Mouse (Mus musculus): ENCODE measurements around the gene Tbc1d5. TPM values are rescaled to one million over a fixed set of nuclear protein-coding genes. Genes with fewer than 3 reads are reported as not detected.
A peak's percentile ranks its signal among the peaks of the same experiment; 100 is the strongest.

Tbc1d5 gene
- polyA plus RNA-seq, 1 experiment from 2014 or later = 4.6 TPM

DNA sequence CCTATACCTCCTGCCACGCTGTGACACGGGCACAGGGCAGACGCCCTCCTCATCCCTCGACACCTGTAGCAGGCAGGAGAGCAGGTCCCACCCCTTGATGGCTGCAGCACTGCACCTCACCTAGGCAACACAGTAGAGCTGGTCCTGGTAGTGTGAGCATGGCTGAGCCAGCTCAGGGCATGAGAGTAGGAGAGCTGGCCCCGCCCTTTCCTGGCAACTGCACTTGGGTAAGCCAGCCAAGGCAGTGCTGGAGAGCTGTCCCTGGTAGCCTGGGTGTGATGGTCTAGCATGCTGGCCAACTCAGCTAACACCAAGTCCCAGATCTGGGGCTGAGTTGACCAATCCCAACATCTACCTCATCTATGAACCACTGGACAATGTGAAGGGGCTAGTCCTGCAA, 19.9 kb downstream of the Tbc1d5 start:
- Histone ChIP-seq H3K4me1 (replicated peaks; ENCODE audit: control insufficient read depth, insufficient read depth, low read length) (no peaks in the 10 kb centered on the region), H3K36me3 (ENCODE audit: control insufficient read depth, insufficient read depth) (no peaks in the 10 kb centered on the region), H3K4me2 (replicated peaks; ENCODE audit: low read depth) (no peak overlapping the region), H3K27me3 (replicated peaks; ENCODE audit: control insufficient read depth, insufficient read depth, low read length) (no peaks in the 10 kb centered on the region), H3K27ac (ENCODE audit: low read depth, low read length) (no peak overlapping the region), H3K9me3 (ENCODE audit: control insufficient read depth) (no peaks in the 10 kb centered on the region), H3K9ac (ENCODE audit: low read depth, low read length) (no peak overlapping the region), H3K4me3 (ENCODE audit: low read depth, low read length) (no peak overlapping the region)
- ATAC-seq = peak; percentile 59
- TF ChIP-seq CTCF (IDR thresholded peaks at IDR 0.05; ENCODE audit: low read depth) = no peak
- WGBS = 92% methylated on average over 5 of the region's 5 CpGs

DNA sequence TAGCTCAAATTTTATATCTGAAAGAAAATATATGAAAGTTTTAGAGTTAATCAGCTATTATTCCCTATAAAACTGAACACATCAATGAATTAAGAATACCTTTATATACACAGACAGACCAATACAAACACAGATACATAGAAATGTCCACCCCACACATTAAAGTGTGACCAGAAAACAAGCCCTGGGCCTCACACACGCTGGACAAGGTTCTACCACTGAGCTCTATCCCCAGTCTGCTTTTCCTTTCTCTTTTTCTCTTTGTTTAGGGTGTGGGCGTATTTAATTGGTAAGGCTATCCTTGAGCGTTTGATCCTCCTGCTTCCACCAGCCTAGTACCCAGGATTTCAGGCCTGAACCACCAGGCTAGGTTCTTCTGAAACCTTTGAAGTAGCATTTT, 28.2 kb downstream of the Tbc1d5 start:
- H3K4me3 ChIP-seq (ENCODE audit: low read depth, low read length) = no peak overlapping the region
- WGBS = 54% methylated on average over 3 of the region's 3 CpGs

DNA sequence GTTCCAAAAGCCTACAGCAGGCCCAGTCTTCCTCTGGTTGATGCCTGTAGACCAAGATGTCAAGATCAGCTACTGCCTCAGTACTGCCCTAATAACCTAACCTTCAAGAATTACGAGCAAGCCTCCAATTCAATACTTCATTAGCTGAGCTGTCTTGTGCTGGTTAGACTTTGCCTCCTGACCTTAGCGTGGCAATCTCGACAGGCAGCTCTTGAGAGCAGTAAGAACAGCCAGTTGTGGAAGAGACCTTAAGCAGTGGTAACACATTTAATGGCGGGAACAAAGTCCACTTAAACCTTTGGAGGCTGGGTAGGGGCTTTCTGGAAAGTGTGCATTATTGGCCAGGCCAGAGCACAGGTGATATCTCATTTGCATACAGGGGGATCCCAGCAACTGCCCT, 34.2 kb downstream of the Tbc1d5 start:
- Histone ChIP-seq H3K4me1 (replicated peaks; ENCODE audit: control insufficient read depth, insufficient read depth, low read length) (no peaks in the 10 kb centered on the region), H3K27me3 (replicated peaks; ENCODE audit: control insufficient read depth, insufficient read depth, low read length) (no peaks in the 10 kb centered on the region), H3K27ac (ENCODE audit: low read depth, low read length) (peak overlapping the region; percentile 64; the same call in 1 of the 2 replicates), H3K36me3 (ENCODE audit: control insufficient read depth, insufficient read depth) (no peaks in the 10 kb centered on the region), H3K9me3 (ENCODE audit: control insufficient read depth) (no peaks in the 10 kb centered on the region), H3K4me2 (replicated peaks; ENCODE audit: low read depth) (no peak overlapping the region), H3K4me3 (ENCODE audit: low read depth, low read length) (no peak overlapping the region), H3K9ac (ENCODE audit: low read depth, low read length) (no peak overlapping the region)
- 47% methylated on average over 4 of the region's 4 CpGs for WGBS
- no peak for TF ChIP-seq CTCF (IDR thresholded peaks at IDR 0.05; ENCODE audit: low read depth)
- ATAC-seq = peak; percentile 100

More for the DNA sequence above, 28.2 kb downstream of the Tbc1d5 start:
- Histone ChIP-seq H3K4me2 (replicated peaks; ENCODE audit: low read depth) (no peak overlapping the region), H3K36me3 (ENCODE audit: control insufficient read depth, insufficient read depth) (no peaks in the 10 kb centered on the region), H3K9ac (ENCODE audit: low read depth, low read length) (no peak overlapping the region), H3K27me3 (replicated peaks; ENCODE audit: control insufficient read depth, insufficient read depth, low read length) (no peaks in the 10 kb centered on the region), H3K4me1 (replicated peaks; ENCODE audit: control insufficient read depth, insufficient read depth, low read length) (no peaks in the 10 kb centered on the region), H3K9me3 (ENCODE audit: control insufficient read depth) (no peaks in the 10 kb centered on the region), H3K27ac (ENCODE audit: low read depth, low read length) (no peak overlapping the region)
- TF ChIP-seq CTCF (IDR thresholded peaks at IDR 0.05; ENCODE audit: low read depth) = no peak
- ATAC-seq = no peak

DNA sequence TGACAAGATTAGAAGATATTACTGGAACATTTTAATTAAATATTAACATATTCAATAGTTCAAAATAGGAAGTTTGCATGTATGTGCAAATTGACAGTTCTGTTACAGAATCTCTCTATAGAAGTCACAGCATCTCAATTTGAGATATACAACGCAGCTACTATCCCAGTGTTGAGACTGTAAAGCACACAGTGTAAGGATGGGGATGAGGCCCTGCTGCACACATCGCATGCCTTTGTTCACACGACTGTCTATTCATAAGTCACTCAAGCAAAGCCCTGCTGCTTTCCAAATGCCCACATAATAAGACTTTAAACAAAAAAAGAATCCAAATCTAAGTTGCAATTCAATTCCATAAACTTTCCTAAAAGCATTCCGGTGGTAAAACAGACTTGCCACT, 37.1 kb downstream of the Tbc1d5 start:
- Histone ChIP-seq H3K4me1 (replicated peaks; ENCODE audit: control insufficient read depth, insufficient read depth, low read length) (no peaks in the 10 kb centered on the region), H3K27ac (ENCODE audit: low read depth, low read length) (no peak overlapping the region), H3K4me2 (replicated peaks; ENCODE audit: low read depth) (no peak overlapping the region), H3K4me3 (ENCODE audit: low read depth, low read length) (no peak overlapping the region), H3K9ac (ENCODE audit: low read depth, low read length) (no peak overlapping the region), H3K27me3 (replicated peaks; ENCODE audit: control insufficient read depth, insufficient read depth, low read length) (no peaks in the 10 kb centered on the region), H3K36me3 (ENCODE audit: control insufficient read depth, insufficient read depth) (no peaks in the 10 kb centered on the region), H3K9me3 (ENCODE audit: control insufficient read depth) (no peaks in the 10 kb centered on the region)
- no peak for TF ChIP-seq CTCF (IDR thresholded peaks at IDR 0.05; ENCODE audit: low read depth)
- ATAC-seq = no peak
- 74% methylated on average over 4 of the region's 4 CpGs for WGBS

DNA sequence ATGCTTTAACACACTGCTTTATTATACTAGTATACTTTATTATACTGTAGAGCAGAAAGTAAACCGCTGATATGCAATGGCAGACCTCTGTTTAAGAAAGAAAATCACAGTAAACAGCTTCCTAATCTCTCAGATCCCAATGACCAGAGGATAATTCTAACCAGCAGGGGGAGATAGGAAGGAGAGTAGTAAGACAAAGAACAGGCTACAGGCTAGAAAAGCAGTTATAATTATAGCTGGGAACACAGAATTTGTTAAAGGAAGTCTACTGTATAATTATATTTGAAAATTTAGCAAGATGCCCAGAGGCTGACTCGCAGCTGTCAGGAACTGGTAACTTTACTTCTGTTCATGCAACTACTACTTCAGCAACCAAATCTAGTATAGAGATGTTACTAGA, 68.0 kb downstream of the Tbc1d5 start:
- H3K27me3 ChIP-seq (replicated peaks; ENCODE audit: control insufficient read depth, insufficient read depth, low read length) = no peaks in the 10 kb centered on the region
- TF ChIP-seq CTCF (IDR thresholded peaks at IDR 0.05; ENCODE audit: low read depth) = peak; percentile 73
- H3K4me2 ChIP-seq (replicated peaks; ENCODE audit: low read depth) = no peak overlapping the region
- H3K9me3 ChIP-seq (ENCODE audit: control insufficient read depth) = no peaks in the 10 kb centered on the region
- H3K4me1 ChIP-seq (replicated peaks; ENCODE audit: control insufficient read depth, insufficient read depth, low read length) = no peaks in the 10 kb centered on the region; the same call in 1 of the 2 replicates
- H3K36me3 ChIP-seq (ENCODE audit: control insufficient read depth, insufficient read depth) = no peaks in the 10 kb centered on the region
- no peak overlapping the region for H3K4me3 ChIP-seq (ENCODE audit: low read depth, low read length)
- no peak overlapping the region for H3K9ac ChIP-seq (ENCODE audit: low read depth, low read length)
- no peak overlapping the region for H3K27ac ChIP-seq (ENCODE audit: low read depth, low read length)
- ATAC-seq = no peak
- WGBS = 66% methylated on average over 2 of the region's 2 CpGs

DNA sequence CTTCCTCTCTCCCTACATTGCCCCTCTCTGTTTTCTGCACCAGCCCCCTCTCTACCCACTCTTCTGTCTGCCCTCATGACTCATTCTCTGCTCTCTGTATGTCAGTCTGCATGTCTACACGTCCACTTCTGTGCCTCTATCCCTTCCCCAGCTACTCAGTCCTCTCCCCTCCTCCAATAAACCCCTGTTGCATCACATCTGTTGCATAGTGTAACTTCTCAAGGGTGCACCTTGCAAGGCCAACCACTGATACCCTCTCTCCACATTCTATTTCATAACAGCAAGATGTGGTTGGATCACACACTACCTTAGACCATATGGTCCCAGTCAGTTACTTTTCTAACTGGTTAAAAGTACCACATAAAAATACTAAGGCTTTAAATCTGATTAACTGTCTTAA, 74.9 kb downstream of the Tbc1d5 start:
- H3K4me2 ChIP-seq (replicated peaks; ENCODE audit: low read depth) = no peak overlapping the region
- no peaks in the 10 kb centered on the region for H3K36me3 ChIP-seq (ENCODE audit: control insufficient read depth, insufficient read depth)
- H3K4me3 ChIP-seq (ENCODE audit: low read depth, low read length) = no peak overlapping the region
- H3K4me1 ChIP-seq (replicated peaks; ENCODE audit: control insufficient read depth, insufficient read depth, low read length) = no peaks in the 10 kb centered on the region
- 76% methylated on average over 1 of the region's 1 CpGs for WGBS
- no peak for ATAC-seq
- no peak overlapping the region for H3K9ac ChIP-seq (ENCODE audit: low read depth, low read length)
- no peaks in the 10 kb centered on the region for H3K27me3 ChIP-seq (replicated peaks; ENCODE audit: control insufficient read depth, insufficient read depth, low read length)
- no peaks in the 10 kb centered on the region for H3K9me3 ChIP-seq (ENCODE audit: control insufficient read depth)
- H3K27ac ChIP-seq (ENCODE audit: low read depth, low read length) = no peak overlapping the region
- no peak for TF ChIP-seq CTCF (IDR thresholded peaks at IDR 0.05; ENCODE audit: low read depth)

DNA sequence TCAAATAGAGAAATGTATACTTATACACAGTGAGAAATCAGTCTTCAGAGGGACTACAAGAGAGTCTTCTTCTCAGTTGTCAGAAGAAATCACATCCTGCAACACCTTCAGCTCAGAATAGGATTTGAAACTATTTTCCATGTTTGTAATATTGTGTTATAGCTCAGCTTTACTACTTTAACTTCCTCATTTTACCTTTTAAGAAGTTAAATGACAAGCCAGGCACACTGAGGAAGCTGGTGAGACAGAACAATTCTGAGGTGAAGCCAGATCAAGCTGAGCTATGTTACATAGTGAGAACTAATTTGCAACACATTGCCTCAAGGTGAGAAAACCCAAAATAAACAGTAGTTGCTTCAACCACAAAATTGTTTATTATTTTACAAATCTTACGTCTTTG, 135.3 kb downstream of the Tbc1d5 start:
- Histone ChIP-seq H3K27ac (ENCODE audit: low read depth, low read length) (no peak overlapping the region), H3K9ac (ENCODE audit: low read depth, low read length) (no peak overlapping the region), H3K27me3 (replicated peaks; ENCODE audit: control insufficient read depth, insufficient read depth, low read length) (no peaks in the 10 kb centered on the region), H3K36me3 (ENCODE audit: control insufficient read depth, insufficient read depth) (no peaks in the 10 kb centered on the region), H3K4me2 (replicated peaks; ENCODE audit: low read depth) (no peak overlapping the region), H3K4me1 (replicated peaks; ENCODE audit: control insufficient read depth, insufficient read depth, low read length) (no peaks in the 10 kb centered on the region), H3K9me3 (ENCODE audit: control insufficient read depth) (no peaks in the 10 kb centered on the region), H3K4me3 (ENCODE audit: low read depth, low read length) (no peak overlapping the region)
- TF ChIP-seq CTCF (IDR thresholded peaks at IDR 0.05; ENCODE audit: low read depth) = no peak
- WGBS = 75% methylated on average over 1 of the region's 1 CpGs
- no peak for ATAC-seq

Measured in intestine, postnatal 0 days (tissue).